Mouse (Mus musculus): ENCODE data around the gene Akr1d1.

Akr1d1 gene

GRCm38 (mm10) chr6:37617431-37618011 is 87.5 kb downstream of the Akr1d1 start:
- DNase-seq (ENCODE audit: low read depth, low spot score) = peak; percentile 88
